Mouse (Mus musculus): ENCODE data around the gene Kirrel3. TPM values are rescaled to one million over a fixed set of nuclear protein-coding genes. Genes with fewer than 3 reads are reported as not detected.

Gene Kirrel3
- polyA plus RNA-seq, 1 experiment, result not detected

GRCm38 (mm10) chr9:34958183-34958830 lies 472.6 kb downstream of the Kirrel3 start:
- TF ChIP-seq GATA1 (IDR thresholded peaks at IDR 0.05; ENCODE audit: low read length), result no peak

GRCm38 (mm10) chr9:34960736-34961135 lies 475.0 kb downstream of the Kirrel3 start:
- TF ChIP-seq GATA1 (IDR thresholded peaks at IDR 0.05; ENCODE audit: low read length), result no peak

GRCm38 (mm10) chr9:34961171-34961570 lies 475.5 kb downstream of the Kirrel3 start:
- TF ChIP-seq GATA1 (IDR thresholded peaks at IDR 0.05; ENCODE audit: low read length), result no peak

GRCm38 (mm10) chr9:34962251-34962650 lies 476.6 kb downstream of the Kirrel3 start:
- TF ChIP-seq GATA1 (IDR thresholded peaks at IDR 0.05; ENCODE audit: low read length), result no peak

- TF ChIP-seq GATA1 (IDR thresholded peaks at IDR 0.05; ENCODE audit: low read length), result no peak
These were observed 477.9 kb downstream of the Kirrel3 start for GRCm38 (mm10) chr9:34963593-34963992.

GRCm38 (mm10) chr9:34964172-34965040 lies 478.7 kb downstream of the Kirrel3 start:
- TF ChIP-seq GATA1 (IDR thresholded peaks at IDR 0.05; ENCODE audit: low read length), result no peak

- TF ChIP-seq GATA1 (IDR thresholded peaks at IDR 0.05; ENCODE audit: low read length), result no peak
These were observed 479.3 kb downstream of the Kirrel3 start for GRCm38 (mm10) chr9:34965041-34965415.

GRCm38 (mm10) chr9:34967772-34968171 lies 482.1 kb downstream of the Kirrel3 start:
- TF ChIP-seq GATA1 (IDR thresholded peaks at IDR 0.05; ENCODE audit: low read length), result no peak

- no peak for TF ChIP-seq GATA1 (IDR thresholded peaks at IDR 0.05; ENCODE audit: low read length)
These were observed 484.3 kb downstream of the Kirrel3 start for GRCm38 (mm10) chr9:34969881-34970490.

- no peak for TF ChIP-seq GATA1 (IDR thresholded peaks at IDR 0.05; ENCODE audit: low read length)
These were observed 488.6 kb downstream of the Kirrel3 start for GRCm38 (mm10) chr9:34974326-34974725.

- no peak for TF ChIP-seq GATA1 (IDR thresholded peaks at IDR 0.05; ENCODE audit: low read length)
These were observed 489.6 kb downstream of the Kirrel3 start for GRCm38 (mm10) chr9:34975245-34975644.

GRCm38 (mm10) chr9:34976596-34977462 lies 491.1 kb downstream of the Kirrel3 start:
- TF ChIP-seq GATA1 (IDR thresholded peaks at IDR 0.05; ENCODE audit: low read length), result no peak

- TF ChIP-seq GATA1 (IDR thresholded peaks at IDR 0.05; ENCODE audit: low read length), result no peak
These were observed 492.0 kb downstream of the Kirrel3 start for GRCm38 (mm10) chr9:34977700-34978099.

GRCm38 (mm10) chr9:34978229-34978628 lies 492.5 kb downstream of the Kirrel3 start:
- TF ChIP-seq GATA1 (IDR thresholded peaks at IDR 0.05; ENCODE audit: low read length), result no peak

- no peak for TF ChIP-seq GATA1 (IDR thresholded peaks at IDR 0.05; ENCODE audit: low read length)
These were observed 495.0 kb downstream of the Kirrel3 start for GRCm38 (mm10) chr9:34980516-34981265.
